Mouse (Mus musculus) neutrophil, adult 5-6 weeks (primary cell): Measurements from ENCODE around the gene Lbhd1. TPM values are rescaled to one million over a fixed set of nuclear protein-coding genes. Genes with fewer than 3 reads are reported as not detected.

ENCODE experiments used
- ATAC-seq: fragments of 151-379, 151-347 bp; 2 replicates; pipeline ENCODE4 v1.8.0; 2017; ENCODE audit warnings: mild to moderate bottlenecking, moderate TSS enrichment; ENCODE audit not compliant: insufficient number of reproducible peaks, poor library complexity, low FRiP score, severe bottlenecking; ENCODE audit errors: extremely low read depth
- total RNA-seq: library from RNA; stranded (forward); fragments of 200-1000 nt; gene quantifications from 2 replicates; pipeline ENCODE4 v1.2.3, GENCODE M21; 2017

Lbhd1 gene
- total RNA-seq, 1 experiment from 2014 or later: 31.1 TPM

- ATAC-seq: no peak
Measured at GRCm38 (mm10) chr19:8898576-8898975, 15.0 kb downstream of the Lbhd1 start.

- ATAC-seq: no peak
Measured at GRCm38 (mm10) chr19:8899079-8899478, 15.5 kb downstream of the Lbhd1 start.

DNA sequence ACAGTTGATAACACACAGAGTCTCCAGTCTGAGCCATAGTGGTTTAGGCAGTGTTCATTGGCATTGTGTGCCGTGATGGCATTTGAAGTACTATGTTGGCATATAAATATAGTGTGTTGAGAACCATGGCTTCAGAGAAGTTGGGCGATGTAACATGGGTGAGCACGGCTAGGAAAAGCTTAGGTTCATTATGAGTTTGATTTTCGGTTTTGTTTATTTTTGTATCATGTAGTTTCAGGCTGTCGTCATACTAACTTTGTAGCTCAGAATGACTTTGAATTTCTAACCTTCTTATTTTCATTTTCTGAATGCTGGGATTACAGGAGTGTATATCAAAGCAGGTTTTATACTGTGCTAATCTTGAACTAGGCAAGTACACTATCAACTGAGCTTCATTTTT, 19.9 kb downstream of the Lbhd1 start:
- ATAC-seq: no peak

DNA sequence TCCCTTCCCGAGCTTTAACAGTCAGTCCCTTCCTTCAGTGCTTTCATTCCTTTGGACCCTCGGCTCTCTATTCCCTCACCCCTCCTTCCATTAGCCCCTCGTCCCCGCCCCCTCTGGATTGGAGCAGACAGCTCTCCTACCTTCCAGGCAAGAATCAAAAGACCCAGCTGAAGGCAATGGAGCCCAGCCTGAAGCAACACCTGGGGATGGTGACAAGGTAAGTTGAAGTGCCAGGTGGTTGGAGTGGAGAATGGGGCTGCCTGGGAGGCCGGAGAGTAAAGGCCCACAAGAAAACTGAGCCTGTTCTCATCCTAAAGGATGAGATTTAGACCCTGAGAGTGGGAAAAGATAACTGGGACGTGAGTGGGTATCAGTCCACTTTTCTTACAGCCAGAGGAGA, 25.0 kb downstream of the Lbhd1 start:
- ATAC-seq: no peak

DNA sequence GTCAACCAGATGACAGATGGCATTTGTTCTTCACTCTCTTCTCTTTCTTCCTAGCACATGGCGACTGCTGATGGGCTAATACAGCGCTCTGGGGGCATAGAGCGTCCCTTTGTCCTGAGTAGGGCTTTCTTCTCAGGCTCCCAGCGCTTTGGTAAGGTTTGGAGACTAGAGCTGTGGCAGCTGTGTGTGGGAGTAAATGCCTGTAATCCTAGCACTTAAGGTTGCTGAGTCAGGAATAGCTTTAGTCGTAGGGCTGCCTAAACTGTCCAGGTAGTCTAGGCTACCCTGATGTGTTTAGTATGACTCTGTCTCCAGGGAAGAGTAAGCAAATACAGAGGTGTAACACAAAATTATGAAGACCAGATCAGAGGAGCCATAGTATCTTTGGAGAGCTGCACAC, 28.3 kb downstream of the Lbhd1 start:
- no peak for ATAC-seq

- no peak for ATAC-seq
Measured at GRCm38 (mm10) chr19:8914212-8914611, 30.7 kb downstream of the Lbhd1 start.

DNA sequence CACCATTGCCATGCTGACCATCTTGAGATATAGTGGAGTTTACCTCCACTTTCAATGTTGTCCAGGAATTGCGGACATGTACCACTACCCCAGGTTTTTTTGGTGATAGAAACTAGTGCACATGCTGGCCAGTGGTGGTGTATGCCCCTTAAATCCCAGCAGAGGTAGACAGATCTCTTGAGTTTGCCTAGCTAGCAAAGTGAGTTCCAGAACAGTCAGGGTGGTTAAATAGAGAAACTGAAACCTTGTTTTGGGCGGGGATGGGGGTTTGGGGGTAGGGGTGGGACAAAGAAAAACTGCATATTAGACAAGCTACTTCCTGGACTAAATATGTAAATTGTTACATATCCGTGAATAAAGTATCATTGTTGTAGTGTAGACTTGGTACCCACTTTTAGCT, 35.5 kb downstream of the Lbhd1 start:
- ATAC-seq: no peak

DNA sequence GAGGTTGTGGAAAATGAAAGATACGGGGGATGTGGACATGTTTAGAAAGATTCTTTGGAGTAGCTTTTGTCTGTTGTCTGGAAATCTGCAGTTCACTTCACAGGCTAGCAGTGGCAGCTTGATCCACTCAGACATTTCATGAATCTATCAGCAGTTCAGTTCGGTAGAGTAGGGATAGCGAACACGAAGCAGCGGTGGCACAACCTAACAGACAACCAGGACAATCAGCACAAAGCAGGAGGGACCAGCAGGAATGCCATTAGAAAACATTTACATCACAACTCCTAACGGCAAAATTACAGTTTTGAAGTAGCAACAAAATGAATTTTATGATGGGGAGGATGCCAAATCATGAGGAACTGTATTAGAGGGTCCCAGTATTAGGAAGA, 36.1 kb downstream of the Lbhd1 start:
- ATAC-seq: no peak

- ATAC-seq: peak; percentile 88
Measured at GRCm38 (mm10) chr19:8920073-8920736, 36.7 kb downstream of the Lbhd1 start, which contains the start of gene B3gat3. TSS of gene B3gat3 (plus strand) at chr19:8920374.

GRCm38 (mm10) chr19:8920836-8921291, 37.3 kb downstream of the Lbhd1 start:
- no peak for ATAC-seq

GRCm38 (mm10) chr19:8921741-8922140, 38.2 kb downstream of the Lbhd1 start:
- ATAC-seq: no peak

DNA sequence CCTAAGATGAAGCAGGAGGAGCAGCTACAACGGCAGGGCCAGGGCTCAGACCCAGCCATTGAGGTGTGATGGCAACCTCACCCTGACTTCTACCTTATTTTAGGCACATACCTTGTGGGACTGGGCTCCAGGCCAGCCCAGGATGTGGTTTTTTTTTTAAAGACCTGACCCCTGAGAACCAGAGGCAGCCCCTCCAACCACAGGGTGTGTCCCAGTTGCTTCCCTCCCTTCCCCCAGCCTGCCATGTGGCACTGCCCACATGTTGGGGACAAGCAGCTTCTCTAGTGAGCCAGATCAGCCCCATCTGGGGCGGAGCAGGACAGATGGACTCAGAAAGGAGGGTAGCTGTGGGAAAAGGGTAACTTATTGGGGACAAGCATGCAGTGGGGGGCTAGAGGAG, 43.2 kb downstream of the Lbhd1 start:
- ATAC-seq: no peak

DNA sequence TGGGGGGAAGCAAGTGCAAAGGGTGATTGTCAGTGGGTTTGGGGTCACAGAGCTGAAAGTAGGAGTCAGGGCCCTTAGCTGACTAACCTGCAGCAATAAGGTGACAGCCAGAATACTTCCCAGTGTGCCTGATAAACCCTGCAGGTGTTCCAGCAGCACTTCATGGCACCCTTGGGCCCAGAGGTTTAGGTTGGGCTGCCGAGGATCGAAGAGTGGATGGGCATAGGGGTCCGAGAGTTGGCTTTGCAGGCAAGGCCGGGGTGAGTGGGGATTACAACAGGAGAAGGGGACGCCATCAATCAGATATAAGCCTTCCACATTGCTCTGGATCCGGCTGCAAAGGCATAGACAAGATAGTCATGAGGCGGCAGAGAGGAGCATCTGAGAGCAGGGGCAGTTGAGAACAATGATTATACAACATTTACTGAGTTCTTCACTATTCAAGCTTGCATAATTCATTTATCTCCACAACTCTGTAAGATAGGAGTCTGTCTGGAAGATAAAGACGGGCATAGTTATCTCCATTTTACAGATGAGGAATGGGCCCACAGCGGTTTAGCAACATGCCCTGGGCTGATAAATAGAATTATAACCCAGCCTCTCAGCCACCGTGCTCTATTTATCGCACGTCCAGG, 44.5 kb downstream of the Lbhd1 start:
- no peak for ATAC-seq

- no peak for ATAC-seq
Measured at GRCm38 (mm10) chr19:8928689-8929223, 45.2 kb downstream of the Lbhd1 start.

GRCm38 (mm10) chr19:8929224-8930088, 45.9 kb downstream of the Lbhd1 start, which contains the start of the genes Rom1 and Eml3:
TSS of gene Rom1 (minus strand) at chr19:8929356.
TSS of gene Eml3 (plus strand) at chr19:8929552.
- peak; percentile 70 for ATAC-seq

DNA sequence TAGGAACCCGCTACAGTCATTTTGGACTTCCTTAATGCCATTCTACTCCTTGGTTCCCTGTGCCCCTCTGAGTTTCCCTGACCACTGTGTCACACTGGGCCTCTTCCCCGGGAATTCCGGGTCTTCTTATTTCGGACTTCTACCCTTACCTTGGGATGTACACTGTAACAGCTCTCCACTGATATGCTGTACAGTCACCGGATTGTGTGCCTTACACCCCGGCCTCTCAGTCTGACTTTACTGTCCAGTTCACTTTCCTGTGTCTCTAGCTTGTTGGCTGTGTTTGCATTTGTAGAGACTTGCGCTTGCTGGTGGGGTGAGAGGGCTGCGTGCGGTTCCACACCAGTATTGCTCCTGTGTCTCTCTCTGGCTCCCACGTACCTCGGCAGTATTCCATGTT, 46.6 kb downstream of the Lbhd1 start:
- ATAC-seq: no peak

GRCm38 (mm10) chr19:8930771-8931170, 47.2 kb downstream of the Lbhd1 start:
- no peak for ATAC-seq

DNA sequence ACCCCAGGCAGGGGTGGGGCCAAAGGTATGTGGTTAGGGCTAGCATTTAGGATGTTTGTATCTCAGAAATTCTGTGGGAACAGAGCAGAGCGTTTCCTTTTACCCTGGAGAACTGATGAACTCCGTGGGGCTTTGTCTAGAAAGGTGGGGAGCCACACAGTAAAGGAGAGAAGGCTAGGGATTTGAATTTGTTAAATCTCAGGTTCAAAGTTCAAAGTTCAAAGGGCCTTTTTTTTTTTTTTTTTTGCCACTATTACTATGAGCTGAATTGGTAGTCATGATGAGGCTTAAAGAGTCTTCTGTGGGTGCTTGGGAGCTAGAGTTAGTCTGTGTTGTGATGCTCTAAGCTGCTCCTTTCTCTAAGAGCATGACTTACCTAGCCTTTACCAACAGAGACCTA, 53.2 kb downstream of the Lbhd1 start:
- no peak for ATAC-seq

- ATAC-seq: no peak
Measured at GRCm38 (mm10) chr19:8940526-8941133, 57.1 kb downstream of the Lbhd1 start.
